Mouse (Mus musculus) liver, adult 2 months (tissue): ENCODE measurements at regions not wholly inside any gene's neighbourhood (a gene's known extent, or its start where the extent isn't known, plus 50 kb on each side); places are given as distances from the start of the nearest gene placed in this dataset.

Experiments used
- CTCF ChIP-seq: fragments of 200-500 bp; IDR thresholded peaks from 2 replicates; pipeline ENCODE4 v1.5.1; 2011; ENCODE audit warnings: low read depth, low read length, control low read depth
- POLR2A ChIP-seq: fragments of 200-500 bp; IDR thresholded peaks from 2 replicates; pipeline ENCODE4 v1.6.1; 2011; ENCODE audit warnings: low read length, control low read depth; ENCODE audit not compliant: insufficient read depth; ENCODE audit errors: extremely low read depth

DNA sequence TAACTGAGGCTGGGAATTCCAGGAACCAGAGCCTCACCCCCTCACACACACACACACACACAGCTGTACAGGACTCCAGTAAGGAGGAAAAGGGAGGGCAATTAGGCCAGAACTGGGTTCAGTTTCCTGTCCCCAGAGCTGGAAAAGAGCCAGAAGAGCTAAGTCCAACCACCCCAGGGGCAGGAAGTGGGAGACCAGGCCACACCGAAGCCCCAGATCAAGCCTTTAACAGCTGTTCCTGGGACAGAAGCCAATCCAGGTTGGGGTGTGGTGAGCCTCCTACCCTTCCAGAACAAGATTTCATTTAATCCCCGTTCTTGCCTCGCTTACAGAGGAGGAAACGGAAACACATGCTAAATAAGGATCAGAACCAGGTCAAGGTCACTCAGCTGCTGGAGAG lies 58.1 kb upstream of the Kdm7a start:
- TF ChIP-seq POLR2A (no peak), CTCF (no peak)
